Mouse (Mus musculus) c-Kit-positive CD71-positive TER-119-negative erythroid progenitor cells, embryonic 14.5 days (primary cell): ENCODE measurements around the gene Hspa1b.
A peak's percentile ranks its signal among the peaks of the same experiment; 100 is the strongest.
"Not testable (repeated sequence)": the region's sequence is repeated elsewhere in the genome, so short reads cannot be mapped to it uniquely, and the experiment has no call there.

ENCODE experiments used
- DNase-seq: peaks from one replicate; pipeline ENCODE4 v3.0.0-alpha.2; 2013; ENCODE audit warnings: low read depth

Gene Hspa1b

GRCm38 (mm10) chr17:34953904-34954303, 5.1 kb downstream of the Hspa1b start:
- DNase-seq, result no peak

GRCm38 (mm10) chr17:34953258-34953657, 5.8 kb downstream of the Hspa1b start:
- DNase-seq, result no peak

GRCm38 (mm10) chr17:34952378-34953040, 6.5 kb downstream of the Hspa1b start:
- DNase-seq, result peak; percentile 64

DNA sequence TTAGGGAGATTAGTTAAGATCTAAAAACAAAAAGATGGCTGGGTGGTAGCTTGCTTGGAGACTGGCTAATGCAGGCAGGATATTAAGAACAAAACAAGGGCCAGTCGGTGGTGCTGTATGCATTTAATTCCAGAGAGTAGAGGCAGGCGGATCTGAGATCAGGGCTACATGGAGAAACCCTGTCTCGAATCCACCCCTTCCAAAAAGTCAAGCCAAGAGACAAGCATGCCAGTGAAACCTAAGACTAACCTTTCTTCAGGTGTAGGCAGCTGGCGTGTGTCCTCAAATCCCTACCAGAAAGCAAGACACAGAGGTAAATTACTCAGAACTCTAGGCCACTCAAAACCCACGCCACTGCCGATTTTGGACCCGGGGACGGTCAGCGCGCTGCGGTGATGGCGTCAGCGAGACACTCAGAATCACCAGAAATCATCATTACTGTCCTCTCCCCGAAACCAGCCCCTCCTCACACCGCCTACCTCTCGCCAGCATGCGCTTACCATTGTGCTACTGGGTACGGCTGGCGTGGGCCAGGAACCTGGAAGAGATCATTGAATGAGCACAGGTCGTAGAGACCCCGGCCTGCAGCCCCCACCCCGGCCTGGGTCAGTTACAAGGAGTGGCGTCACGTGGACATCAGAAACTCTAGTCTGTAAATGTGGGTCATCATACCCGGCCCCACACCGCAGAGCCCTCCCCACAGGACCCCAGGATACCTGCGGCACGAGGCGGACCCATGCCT, 7.2 kb downstream of the Hspa1b start:
- DNase-seq, result no peak

- DNase-seq, result no peak
These were observed 8.3 kb downstream of the Hspa1b start for GRCm38 (mm10) chr17:34950514-34951455.

GRCm38 (mm10) chr17:34949553-34949969, 9.5 kb downstream of the Hspa1b start:
- DNase-seq, result no peak

DNA sequence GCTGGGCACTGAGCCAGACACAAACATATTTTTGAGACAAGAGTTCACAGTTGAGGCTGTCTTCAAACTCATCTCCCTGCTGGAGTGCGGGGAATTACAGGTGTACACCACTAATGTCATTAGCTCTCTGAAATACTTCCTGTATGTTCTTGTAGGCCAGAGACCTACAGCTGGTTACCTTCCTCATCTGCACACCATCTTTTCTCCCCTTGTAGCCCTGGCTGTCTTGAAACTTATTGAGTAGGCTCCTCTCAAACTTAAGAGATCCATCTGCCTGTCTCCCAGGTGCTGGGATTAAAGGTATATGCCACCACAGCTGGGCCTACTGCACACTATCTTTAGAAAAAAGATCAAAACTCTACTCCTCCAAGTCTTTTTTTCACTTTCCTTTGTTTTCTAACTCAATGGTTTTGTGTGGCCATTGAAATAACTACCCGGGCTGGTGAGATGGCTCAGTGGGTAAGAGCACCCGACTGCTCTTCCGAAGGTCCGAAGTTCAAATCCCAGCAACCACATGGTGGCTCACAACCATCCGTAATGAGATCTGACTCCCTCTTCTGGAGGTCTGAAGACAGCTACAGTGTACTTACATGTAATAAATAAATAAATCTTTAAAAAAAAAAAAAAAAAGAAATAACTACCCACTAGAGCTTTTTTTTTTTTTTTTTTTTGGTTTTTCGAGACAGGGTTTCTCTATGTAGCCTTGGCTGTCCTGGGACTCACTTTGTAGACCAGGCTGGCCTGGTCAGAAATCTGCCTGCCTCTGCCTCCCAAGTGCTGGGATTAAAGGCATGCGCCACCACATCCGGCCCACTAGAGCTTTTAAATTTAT, 10.1 kb downstream of the Hspa1b start:
- not testable (repeated sequence) for DNase-seq

GRCm38 (mm10) chr17:34947606-34948005, 11.4 kb downstream of the Hspa1b start:
- DNase-seq, result no peak

DNA sequence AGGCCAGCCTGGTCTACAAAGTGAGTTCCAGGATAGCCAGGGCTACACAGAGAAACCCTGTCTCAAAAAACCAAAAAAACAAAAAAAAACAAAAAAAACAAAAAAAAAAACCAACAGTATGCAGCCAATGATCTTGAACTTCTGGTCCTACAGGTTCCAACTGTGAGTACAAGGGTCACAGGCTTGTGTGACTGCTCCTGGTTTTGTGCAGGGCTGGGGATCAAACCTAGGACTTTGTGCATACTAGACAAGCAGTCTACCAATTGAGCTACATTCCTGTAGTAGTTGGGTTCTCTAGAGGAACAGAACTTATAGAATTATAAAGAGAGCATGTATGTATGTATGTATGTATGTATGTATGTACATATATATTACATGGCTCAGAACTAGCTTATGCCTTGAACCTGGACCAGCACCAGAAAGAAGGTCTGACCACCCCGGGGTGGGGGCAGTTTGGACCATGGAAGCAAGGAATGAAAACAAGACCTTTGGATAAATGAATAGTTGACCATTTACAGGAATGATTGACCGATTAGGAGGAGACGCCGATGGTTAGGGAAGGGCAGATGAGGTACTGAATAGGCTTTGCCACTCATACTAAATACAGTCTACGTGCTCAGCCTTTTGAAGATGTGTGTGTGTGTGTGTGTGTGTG, 12.4 kb downstream of the Hspa1b start:
- DNase-seq, result no peak

DNA sequence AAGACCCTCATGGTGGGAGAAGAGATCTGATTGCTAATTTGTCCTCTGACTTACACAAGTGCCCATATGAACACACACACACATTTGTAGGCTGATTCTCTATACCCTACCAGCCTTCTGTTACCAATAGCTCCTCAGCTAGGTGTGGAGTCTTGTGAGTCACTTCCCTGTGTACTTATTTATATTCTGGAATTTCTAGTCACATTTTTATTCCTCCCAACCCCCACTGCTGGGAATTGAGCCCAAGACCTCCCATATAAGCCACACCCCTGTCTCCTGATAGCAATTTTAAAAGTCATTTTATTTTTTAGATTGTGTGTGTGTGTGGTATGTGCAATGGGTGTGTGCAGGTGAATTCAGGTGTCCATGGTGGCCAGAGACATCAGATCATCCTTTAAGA, 14.7 kb downstream of the Hspa1b start:
- no peak for DNase-seq

DNA sequence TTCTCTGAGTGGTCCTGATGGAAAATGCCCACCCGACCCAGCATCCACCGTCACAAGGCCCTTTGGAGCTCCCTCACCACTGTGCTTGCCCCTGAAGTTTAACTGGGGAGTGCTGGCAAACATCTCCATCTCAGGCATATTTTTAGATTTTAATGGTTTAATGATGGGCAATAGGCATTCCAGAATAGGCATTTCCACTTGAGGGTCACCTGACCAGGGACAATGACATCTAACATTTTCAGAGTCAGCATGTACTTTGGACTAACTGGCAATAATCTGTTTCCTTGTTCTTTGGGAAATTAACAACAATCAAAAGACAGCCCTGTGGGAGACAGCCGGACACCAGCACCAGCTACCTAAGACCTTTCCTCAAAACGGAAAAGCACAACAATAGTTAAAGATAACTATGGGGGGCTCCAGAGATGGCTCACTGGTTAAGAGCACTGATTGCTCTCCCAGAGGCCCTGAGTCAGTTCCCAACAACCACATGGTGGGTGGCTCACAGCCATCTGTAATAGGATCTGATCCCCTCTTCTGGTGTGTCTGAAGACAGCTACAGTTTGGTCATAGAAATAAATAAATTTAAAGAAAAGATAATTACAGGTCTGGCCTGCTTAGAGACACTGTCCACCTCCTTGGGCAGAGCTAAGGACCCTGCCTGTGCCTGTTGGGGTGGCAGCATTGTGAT, 15.8 kb downstream of the Hspa1b start:
- no peak for DNase-seq

GRCm38 (mm10) chr17:34941344-34942041, 17.5 kb downstream of the Hspa1b start:
- DNase-seq, result no peak

DNA sequence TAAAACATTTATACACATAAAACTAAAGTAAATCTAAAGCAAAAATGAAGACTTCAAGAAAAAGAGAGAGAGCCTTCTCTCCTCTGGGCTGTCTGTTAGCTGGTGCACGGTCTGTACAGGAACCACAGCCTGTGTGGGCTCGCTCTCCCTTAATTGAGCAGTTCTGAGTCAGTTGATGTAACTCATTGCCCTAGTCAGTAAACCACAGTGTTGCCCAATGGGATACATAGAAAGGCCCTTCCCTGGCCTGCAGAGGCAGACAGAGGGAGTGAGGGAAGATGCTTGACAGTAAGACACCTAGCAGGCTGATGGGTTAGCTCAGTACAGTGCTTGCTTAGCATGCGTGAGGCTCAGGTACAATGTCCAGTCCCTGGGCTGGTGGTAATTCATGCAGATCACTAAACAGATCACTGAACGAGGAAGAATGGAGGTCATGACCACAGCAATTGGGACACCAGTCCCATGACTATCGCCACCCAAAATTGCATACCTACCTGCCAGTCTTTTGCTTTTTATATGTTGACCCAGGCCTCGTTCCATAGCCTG, 21.0 kb downstream of the Hspa1b start:
- DNase-seq, result no peak

- no peak for DNase-seq
These were observed 24.2 kb downstream of the Hspa1b start for GRCm38 (mm10) chr17:34934830-34935229.

- no peak for DNase-seq
These were observed 25.0 kb downstream of the Hspa1b start for GRCm38 (mm10) chr17:34934031-34934430.

DNA sequence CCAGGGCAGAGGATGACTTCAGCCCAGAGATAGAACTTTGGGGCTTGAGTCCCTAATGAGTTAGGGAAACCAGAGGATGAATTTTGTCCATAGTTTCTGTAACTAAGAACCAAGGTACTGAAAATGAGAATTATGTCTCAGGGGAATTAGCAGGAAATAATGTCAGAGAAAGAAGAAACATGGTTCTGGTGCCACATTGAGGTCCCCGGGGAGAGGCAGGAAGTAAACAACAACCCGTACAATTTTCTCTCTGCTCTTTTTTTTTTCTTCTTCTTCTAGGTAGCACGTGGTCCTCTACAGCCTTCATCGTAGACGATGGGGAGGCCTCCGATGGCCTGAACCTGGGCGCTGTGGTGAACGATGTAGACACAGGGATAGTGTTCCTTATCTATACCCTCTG, 26.8 kb downstream of the Hspa1b start:
- no peak for DNase-seq

DNA sequence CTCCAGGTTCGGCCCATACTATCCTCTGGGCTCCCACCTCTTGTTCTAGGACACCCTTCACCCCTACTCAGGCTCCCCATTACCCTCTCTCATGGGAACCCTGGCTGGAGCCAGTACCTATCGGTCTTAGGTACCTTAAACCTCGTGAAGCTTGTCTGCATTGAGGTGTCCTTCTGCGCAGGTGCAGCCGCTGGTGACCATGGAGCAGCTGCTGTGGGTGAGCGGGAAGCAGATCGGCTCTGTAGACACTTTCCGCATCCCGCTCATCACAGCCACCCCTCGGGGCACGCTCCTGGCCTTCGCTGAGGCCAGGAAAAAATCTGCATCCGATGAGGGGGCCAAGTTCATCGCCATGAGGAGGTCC, 27.3 kb downstream of the Hspa1b start:
- DNase-seq, result no peak

GRCm38 (mm10) chr17:34931061-34931734, 27.8 kb downstream of the Hspa1b start, which contains the start of gene Neu1:
Neu1 (plus strand) TSS chr17:34931253.
- DNase-seq, result peak; percentile 99

- DNase-seq, result no peak
These were observed 30.2 kb downstream of the Hspa1b start for GRCm38 (mm10) chr17:34928841-34929240.
